Mouse (Mus musculus) ES-CJ7 (cell line): ENCODE data around the gene Hk2.

ENCODE experiments used
- DNase-seq: peaks from one replicate; pipeline ENCODE4 v3.0.0; 2011; ENCODE audit warnings: low read depth, low spot score

Gene Hk2

GRCm38 (mm10) chr6:82774321-82774764 lies at the start of gene Hk2:
TSS of gene Hk2 (minus strand) at chr6:82774454.
- DNase-seq: peak; percentile 98

DNA sequence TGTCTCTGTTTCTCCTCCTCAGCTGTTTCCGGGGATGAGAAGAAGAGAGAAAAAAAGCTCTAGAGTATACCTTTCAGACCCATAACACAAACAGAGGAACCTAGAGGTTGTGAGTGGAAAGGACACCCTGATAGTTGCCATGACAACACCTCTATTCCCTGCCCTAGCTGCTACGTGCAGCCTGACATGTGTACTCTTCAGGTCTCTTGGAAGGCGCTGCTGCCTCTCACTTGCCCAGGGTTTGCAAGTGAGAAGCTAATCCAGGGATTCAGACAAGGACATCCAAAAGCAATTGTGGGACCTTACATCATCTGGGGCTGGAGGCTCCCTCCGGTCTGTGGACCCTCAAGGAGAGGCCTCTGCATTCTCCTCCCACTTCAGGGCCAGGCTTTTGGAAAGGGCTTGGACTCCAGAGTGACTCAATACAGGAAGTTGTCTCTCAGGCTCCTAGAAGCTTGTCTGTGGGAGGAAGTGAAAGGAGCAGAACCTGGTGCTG lies 47.6 kb upstream of the Hk2 start:
- DNase-seq: peak; percentile 63

GRCm38 (mm10) chr6:82820716-82821115 lies 46.5 kb upstream of the Hk2 start:
- DNase-seq: no peak

DNA sequence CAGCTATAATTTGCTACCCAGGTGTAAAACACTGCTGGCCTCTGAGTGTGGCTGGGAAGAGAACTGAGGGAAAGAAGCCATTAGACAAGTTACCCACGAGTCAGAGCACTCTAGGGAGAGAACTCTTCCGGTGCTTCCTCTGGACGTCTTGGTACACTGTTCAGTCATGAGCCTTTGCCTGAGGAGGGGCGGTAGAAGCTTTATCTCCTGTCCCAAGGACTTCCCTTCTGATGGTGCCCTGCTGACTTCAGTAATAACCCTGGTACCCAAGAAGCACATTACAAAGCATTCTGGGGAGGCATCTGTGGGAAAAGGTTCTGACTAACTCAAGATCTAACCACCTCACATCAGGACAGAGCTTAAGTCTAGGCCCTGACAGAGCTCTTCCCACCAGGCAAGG lies 40.6 kb upstream of the Hk2 start:
- no peak for DNase-seq

- no peak for DNase-seq
These were observed 33.9 kb upstream of the Hk2 start for GRCm38 (mm10) chr6:82807984-82808700.

DNA sequence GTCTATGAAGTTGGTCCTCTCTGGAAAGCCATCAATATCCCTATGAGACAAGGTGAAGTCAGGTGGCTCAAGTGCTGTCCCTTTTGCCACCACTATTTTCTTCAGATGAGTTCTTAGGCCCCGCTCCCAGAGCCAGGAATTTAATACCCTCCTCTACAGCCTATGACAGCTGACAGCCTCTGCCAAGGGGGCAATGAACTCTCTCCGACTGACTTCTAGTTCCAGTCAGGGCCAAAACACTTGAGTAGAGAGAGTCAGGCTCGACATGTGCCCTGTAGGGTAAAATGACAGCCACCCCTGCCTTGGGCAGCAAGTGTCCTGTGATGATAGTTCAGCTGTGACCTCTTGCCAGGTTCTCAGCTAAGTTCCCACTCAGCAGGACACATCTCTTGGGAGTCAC lies 32.7 kb upstream of the Hk2 start:
- DNase-seq: no peak

GRCm38 (mm10) chr6:82806503-82806902 lies 32.2 kb upstream of the Hk2 start:
- no peak for DNase-seq

DNA sequence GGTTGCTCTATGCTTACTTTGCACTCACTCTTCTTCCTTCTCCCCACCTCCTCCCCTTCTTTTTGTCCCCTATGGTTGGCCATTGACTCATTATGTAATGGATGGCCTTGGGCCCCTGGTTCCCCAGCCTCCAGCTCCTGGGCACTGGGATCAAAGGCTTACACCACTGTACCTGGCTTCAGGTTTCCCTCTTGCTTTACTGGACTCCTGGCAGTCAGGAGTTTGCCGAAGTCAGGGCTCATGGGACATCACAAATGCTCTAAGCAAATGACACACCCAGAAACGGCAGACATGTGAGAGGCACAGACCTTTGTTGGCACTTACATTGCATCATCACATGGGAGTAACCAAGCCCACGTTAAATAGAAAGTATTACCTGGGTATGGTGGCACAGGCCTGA lies 31.6 kb upstream of the Hk2 start:
- no peak for DNase-seq

- DNase-seq: no peak
These were observed 30.7 kb upstream of the Hk2 start for GRCm38 (mm10) chr6:82804984-82805383.

GRCm38 (mm10) chr6:82798202-82798737 lies 24.0 kb upstream of the Hk2 start:
- no peak for DNase-seq

- no peak for DNase-seq
These were observed 23.1 kb upstream of the Hk2 start for GRCm38 (mm10) chr6:82797300-82797839.

DNA sequence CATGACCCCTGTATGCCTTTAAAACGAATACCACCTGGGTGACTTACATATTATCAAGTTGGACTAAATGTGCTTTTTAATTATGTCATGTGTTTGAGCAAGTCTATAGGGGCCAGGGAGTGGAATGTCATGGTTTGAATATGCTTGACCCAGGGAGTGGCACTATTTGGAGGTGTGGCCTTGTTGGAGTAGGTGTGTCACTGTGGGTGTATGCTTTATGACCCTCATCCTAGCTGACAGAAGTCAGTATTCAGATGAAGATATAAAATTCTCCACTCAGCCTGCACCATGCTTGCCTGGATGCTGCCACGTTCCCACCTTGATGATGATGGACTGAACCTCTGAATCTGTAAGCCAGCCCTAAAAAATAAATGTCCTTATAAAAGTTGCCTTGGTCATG lies 16.6 kb upstream of the Hk2 start:
- no peak for DNase-seq

GRCm38 (mm10) chr6:82783906-82784305 lies 9.7 kb upstream of the Hk2 start:
- DNase-seq: no peak

- no peak for DNase-seq
These were observed 6.6 kb upstream of the Hk2 start for GRCm38 (mm10) chr6:82780802-82781393.

DNA sequence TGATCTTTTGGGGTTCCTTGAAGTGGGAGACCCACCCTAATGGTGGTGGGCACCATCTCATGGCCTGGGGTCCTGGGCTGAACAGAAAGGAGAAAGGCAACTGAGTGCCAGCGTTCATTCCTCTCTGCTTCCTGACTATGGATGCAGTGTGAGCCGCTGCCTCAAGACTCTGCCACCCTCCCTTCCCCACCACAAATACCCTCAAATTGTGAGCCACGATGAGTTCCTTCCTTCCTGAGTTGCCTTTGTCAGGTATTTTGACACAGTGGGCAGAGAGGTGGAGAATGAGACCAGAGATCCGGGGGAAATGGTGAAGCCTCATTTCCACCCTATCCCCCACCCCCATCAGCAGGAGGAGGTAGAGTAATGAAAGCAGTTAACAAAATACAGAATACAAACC lies 6.1 kb upstream of the Hk2 start:
- DNase-seq: no peak

- no peak for DNase-seq
These were observed 2.9 kb upstream of the Hk2 start for GRCm38 (mm10) chr6:82777124-82777654.

- DNase-seq: no peak
These were observed 1.1 kb upstream of the Hk2 start for GRCm38 (mm10) chr6:82775386-82775785.

GRCm38 (mm10) chr6:82773261-82774131 lies 758 bp downstream of the Hk2 start:
- DNase-seq: peak; percentile 90

GRCm38 (mm10) chr6:82772451-82773101 lies 1.7 kb downstream of the Hk2 start:
- DNase-seq: peak; percentile 96

DNA sequence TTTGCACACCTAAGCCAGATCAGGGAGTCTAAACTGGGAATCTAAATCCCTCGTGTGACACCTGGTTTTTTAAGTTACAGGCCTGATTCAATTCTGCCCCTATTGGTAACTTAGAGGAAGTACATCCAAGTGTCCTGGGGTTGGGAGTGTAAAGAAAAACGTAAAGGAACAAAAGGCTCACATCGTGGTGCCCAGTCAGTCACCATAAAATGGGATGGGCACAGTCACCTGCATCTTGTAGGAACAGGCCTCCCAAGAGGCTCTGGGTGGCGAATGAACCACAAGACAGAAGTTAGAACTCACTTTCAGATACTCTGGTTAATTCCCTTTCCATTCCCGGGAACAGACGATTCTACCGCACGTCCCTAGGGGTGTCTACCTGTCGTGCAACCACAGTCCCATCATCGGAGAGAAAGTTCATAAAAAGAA lies 2.3 kb downstream of the Hk2 start:
- peak; percentile 88 for DNase-seq

GRCm38 (mm10) chr6:82771059-82771458 lies 3.2 kb downstream of the Hk2 start:
- no peak for DNase-seq
